Mouse (Mus musculus): ENCODE measurements around the gene Gprin2. TPM values are rescaled to one million over a fixed set of nuclear protein-coding genes. Genes with fewer than 3 reads are reported as not detected.

Gene Gprin2
- total RNA-seq (2021), result 1 to 10 TPM in 1 of 2 experiments, under 1 TPM in 1; 0.83 to 1.3 TPM
- long read RNA-seq, experiment 1, result 0 reads
- long read RNA-seq, experiment 2, full-length matches to known transcripts, result 3 of 5 reads
- long read RNA-seq, experiment 2, partial matches to known transcripts, result 0 of 5 reads
- long read RNA-seq, experiment 2, other reads (novel, unspliced or antisense), result 2 of 5 reads

- peak; percentile 39 to 44 for DNase-seq (ENCODE audit: low spot score in 2 of 2)
Observed at GRCm38 (mm10) chr14:34201231-34202035, at the start of gene Gprin2. TSS of gene Gprin2 (minus strand) at chr14:34201653.

DNA sequence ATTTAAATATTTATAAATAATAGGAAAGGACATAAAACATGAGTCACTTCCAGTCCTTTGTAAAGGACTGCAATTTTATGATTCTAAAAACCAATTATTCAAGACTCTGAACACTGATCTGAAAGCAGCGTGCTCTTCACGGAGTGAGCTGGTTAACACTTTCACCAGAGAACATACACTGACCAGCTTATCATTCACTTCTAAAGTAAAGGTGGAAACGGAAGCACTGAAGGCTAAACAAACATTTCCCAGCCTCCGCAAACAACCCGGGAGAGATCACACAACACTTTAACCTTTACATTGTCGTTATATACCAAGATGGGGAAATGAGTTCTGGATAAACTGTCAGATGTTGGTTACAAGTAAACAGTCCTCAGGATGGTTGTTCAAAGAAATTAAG, 39.2 kb upstream of the Gprin2 start:
- no peak for DNase-seq (ENCODE audit: low spot score in 2 of 2)

- DNase-seq (ENCODE audit: low spot score in 2 of 2), result no peak
Observed at GRCm38 (mm10) chr14:34240263-34240662, 38.8 kb upstream of the Gprin2 start.

GRCm38 (mm10) chr14:34234630-34235380, 33.4 kb upstream of the Gprin2 start:
- peak; percentile 44 to 59 for DNase-seq (ENCODE audit: low spot score in 2 of 2)

DNA sequence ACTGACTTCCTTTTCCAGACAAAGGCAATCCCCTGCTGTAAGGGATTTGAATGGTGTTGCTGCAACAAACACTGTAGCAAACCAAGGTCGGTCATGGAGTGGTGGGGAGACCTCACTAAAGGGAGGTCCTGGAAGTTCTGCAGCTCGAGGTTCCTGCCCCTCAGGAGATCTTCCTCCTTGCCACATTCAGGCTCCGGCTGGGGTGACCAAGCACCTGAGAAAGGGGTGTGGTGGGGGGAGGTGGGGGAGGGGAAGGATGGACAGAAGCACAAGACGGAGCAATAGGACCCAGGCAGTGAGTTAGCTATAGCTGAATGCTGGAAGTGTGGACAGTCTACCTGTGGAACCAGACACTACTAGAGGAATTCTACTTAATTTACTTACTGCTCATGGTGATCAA, 32.4 kb upstream of the Gprin2 start:
- DNase-seq (ENCODE audit: low spot score in 2 of 2), result no peak

- no peak for DNase-seq (ENCODE audit: low spot score in 2 of 2)
Observed at GRCm38 (mm10) chr14:34232866-34233680, 31.6 kb upstream of the Gprin2 start.

DNA sequence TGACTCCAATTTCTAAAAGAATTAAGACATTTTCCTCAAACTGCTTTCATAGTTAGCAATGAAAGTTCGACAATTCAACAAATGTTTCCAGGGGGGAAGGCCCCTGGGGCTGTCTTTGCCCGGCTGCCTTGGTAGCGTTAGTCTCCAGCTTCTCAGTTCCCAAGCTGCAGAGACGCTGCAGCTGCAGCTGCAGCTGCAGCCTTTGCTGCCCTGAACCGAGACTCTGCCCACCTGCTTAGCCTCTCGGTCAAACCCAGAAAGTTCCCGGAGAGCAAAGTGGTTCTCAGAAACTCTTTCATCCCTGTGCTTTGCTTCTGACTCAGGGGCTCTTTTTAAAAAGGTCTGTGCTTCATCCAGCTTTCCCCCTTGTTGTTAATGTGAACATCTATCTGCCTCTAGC, 30.9 kb upstream of the Gprin2 start:
- DNase-seq (ENCODE audit: low spot score in 2 of 2), result no peak

DNA sequence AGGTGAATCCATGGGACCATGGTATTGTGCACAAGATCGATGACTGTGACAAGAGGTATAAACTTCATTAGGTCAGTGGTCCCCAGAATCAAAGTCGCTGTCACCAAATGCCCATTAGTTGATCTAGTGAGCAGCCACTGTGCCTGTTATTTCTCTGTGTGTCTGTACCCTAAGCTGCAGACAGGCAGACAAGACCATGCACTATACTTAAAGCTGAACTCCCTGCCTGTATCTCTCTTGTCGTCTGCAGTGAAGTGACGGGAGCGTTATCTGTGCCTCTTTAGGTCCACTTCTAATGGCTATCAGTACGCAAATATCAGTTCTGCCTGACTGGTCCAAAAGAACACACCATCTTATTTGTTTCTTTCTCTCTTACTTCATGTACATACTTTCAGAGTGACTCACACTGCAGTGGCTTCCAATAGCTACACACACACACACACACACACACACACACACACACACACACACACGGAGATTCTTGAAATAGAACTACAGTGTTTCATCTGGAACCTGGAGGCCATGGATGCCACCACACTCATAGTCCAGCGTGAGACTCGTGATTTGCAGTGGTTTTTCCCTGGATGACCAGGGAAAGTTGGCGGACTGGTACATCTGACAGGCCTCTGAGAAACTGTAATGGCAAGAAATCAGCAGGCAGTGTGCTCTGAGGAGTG, 27.5 kb upstream of the Gprin2 start:
- no peak for DNase-seq (ENCODE audit: low spot score in 2 of 2)

- no peak for DNase-seq (ENCODE audit: low spot score in 2 of 2)
Observed at GRCm38 (mm10) chr14:34227981-34228380, 26.5 kb upstream of the Gprin2 start.

DNA sequence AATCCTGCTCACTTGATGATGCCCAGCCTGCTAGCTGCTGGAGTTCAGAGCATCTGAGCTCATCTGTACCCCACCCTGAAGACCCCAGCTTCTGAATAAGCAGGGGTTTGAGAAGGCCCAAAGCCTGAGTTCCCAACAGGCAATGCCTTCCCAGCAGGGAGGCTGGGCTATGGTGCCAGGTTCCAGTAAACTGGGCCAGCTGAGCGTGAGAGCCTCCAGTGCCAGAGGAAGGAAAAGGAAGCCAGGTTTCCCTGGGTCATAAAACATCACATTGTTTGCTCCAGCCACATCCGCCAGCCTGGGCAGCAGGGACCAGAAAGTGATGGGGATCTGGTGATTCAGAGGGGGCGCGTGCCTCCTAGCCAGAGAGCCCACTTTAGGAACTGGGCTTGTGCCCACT, 25.1 kb upstream of the Gprin2 start:
- no peak for DNase-seq (ENCODE audit: low spot score in 2 of 2)

DNA sequence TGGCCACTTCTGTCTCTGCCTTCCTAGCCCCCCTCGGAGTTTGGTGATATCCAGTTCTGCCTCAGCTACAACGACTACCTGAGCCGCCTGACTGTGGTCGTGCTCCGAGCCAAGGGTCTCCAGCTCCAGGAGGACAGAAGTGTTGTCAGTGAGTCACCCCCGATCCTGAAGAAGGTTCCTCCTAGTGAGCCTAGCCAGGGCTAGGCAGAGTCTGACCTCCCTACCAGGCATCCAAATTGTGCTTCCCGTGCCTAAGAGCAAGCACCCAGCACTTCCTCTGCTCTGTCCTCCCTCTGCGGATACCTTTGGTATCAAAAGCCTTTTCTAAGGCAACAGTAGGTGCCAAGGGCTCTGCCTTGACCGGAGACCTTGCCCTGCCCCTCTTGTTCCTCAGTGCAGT, 24.5 kb upstream of the Gprin2 start:
- no peak for DNase-seq (ENCODE audit: low spot score in 2 of 2)

- DNase-seq (ENCODE audit: low spot score in 2 of 2), result peak in 1 of 2 experiments; percentile 2
Observed at GRCm38 (mm10) chr14:34223362-34223898, 22.0 kb upstream of the Gprin2 start.

GRCm38 (mm10) chr14:34221416-34222077, 20.1 kb upstream of the Gprin2 start:
- no peak for DNase-seq (ENCODE audit: low spot score in 2 of 2)

GRCm38 (mm10) chr14:34220426-34220825, 19.0 kb upstream of the Gprin2 start:
- DNase-seq (ENCODE audit: low spot score in 2 of 2), result no peak

DNA sequence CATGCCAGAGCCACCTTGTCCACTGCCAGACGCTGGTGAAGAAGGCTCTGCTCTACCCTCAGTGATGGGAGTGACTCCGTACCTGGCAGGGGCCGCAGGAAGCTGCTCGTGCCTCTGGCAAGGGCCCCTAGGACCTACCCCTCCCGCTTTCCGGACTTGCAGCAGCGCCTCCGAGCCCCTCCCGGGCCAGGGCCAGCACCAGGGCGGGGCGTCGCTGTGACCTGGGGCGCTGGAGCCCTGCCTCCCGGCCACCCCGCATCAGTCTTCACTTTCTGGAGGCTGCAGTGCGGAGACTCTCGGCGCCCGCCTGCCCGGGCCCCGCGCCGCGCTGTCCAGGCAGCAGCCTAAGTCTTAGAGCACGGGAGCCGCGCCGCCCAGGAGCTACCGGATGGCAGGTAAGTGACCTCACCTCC, 18.3 kb upstream of the Gprin2 start:
- no peak for DNase-seq (ENCODE audit: low spot score in 2 of 2)

DNA sequence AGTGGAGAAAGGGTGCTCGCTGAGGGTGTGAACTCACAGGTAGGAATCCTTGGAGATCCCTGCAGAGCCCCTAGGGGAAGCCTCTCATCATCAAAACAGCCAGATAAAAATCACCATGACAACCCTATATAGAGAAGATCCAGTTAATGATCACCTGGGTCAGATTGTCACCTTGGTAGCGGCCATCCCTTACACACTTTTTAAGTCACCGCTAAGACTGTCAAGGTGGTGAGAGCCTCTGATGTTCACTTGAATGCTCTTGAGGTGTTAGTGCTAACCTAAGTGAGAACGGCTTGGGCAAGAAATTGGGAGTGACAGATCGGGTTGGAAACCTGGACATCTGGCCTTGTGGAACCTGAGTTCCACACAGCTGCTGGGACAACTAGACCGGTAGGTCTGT, 17.8 kb upstream of the Gprin2 start, which contains the start of gene Syt15:
Gene Syt15 (plus strand): TSS at position 301 of the 400 bp plus-strand sequence.
- no peak for DNase-seq (ENCODE audit: low spot score in 2 of 2)

- DNase-seq (ENCODE audit: low spot score in 2 of 2), result no peak
Observed at GRCm38 (mm10) chr14:34215451-34216127, 14.1 kb upstream of the Gprin2 start.

GRCm38 (mm10) chr14:34209942-34210341, 8.5 kb upstream of the Gprin2 start:
- no peak for DNase-seq (ENCODE audit: low spot score in 2 of 2)

- DNase-seq (ENCODE audit: low spot score in 2 of 2), result no peak
Observed at GRCm38 (mm10) chr14:34209080-34209479, 7.6 kb upstream of the Gprin2 start.

All from adrenal gland, adult 18-20 months (tissue).